Mouse (Mus musculus) hindbrain, embryonic 15.5 days (tissue): ENCODE results near the gene Emilin3. TPM values are rescaled to one million over a fixed set of nuclear protein-coding genes. Genes with fewer than 3 reads are reported as not detected.

Experiments
- ATAC-seq: fragments of 200-750 bp; cut with Nextera tagmentation; 2 replicates; pipeline ENCODE4 v1.8.0; 2017; ENCODE audit warnings: low read depth, moderate number of reproducible peaks, moderate TSS enrichment; ENCODE audit not compliant: low FRiP score
- H3K27ac ChIP-seq: fragments of 300-500 bp; sonication (generic); replicated peaks from 2 replicates; pipeline ENCODE4 v1.5.1; 2015; ENCODE audit warnings: mild to moderate bottlenecking, inconsistent platforms
- H3K27me3 ChIP-seq: fragments of 300-500 bp; sonication (generic); 2 replicates; pipeline ENCODE4 v1.6.1; 2015; ENCODE audit warnings: control low read depth, inconsistent platforms
- H3K36me3 ChIP-seq: fragments of 300-500 bp; sonication (generic); 2 replicates; pipeline ENCODE4 v1.6.1; 2015; ENCODE audit warnings: control low read depth, inconsistent platforms
- H3K4me1 ChIP-seq: fragments of 300-500 bp; sonication (generic); replicated peaks from 2 replicates; pipeline ENCODE4 v1.6.1; 2015; ENCODE audit warnings: control low read depth, inconsistent platforms
- H3K4me2 ChIP-seq: fragments of 300-500 bp; sonication (generic); 2 replicates; pipeline ENCODE4 v1.6.1; 2015; ENCODE audit warnings: moderate library complexity, mild to moderate bottlenecking, inconsistent platforms
- H3K4me3 ChIP-seq: fragments of 300-500 bp; sonication (generic); 2 replicates; pipeline ENCODE4 v1.5.1; 2015; ENCODE audit warnings: mild to moderate bottlenecking, inconsistent platforms
- H3K9ac ChIP-seq: fragments of 300-500 bp; sonication (generic); 2 replicates; pipeline ENCODE4 v1.6.1; 2015; ENCODE audit warnings: inconsistent platforms
- H3K9me3 ChIP-seq: fragments of 300-500 bp; sonication (generic); 2 replicates; pipeline ENCODE4 v1.6.1; 2016; ENCODE audit warnings: control low read depth, inconsistent platforms
- WGBS: fragments of 180-500 bp; shearing (Covaris S2); methylation state at CpG from one replicate; pipeline ENCODE4 v1.1.7; 2015; 5-methylcytosine and 5-hydroxymethylcytosine counted together
- polyA plus RNA-seq: library from polyadenylated mRNA; unstranded; fragments of >200 nt; fragmentation: Nextera tagmentation; extraction: Ambion mirVana; gene quantifications from 2 replicates; pipeline ENCODE4 v1.2.1, GENCODE M21; 2015

Gene Emilin3
- polyA plus RNA-seq, 1 experiment from 2014 or later: 0.66 TPM

- Histone ChIP-seq H3K9ac (no peak overlapping the region), H3K4me2 (no peak overlapping the region), H3K4me1 (no peaks in the 10 kb centered on the region), H3K27ac (no peak overlapping the region), H3K4me3 (no peak overlapping the region), H3K27me3 (no peaks in the 10 kb centered on the region), H3K36me3 (no peaks in the 10 kb centered on the region), H3K9me3 (no peaks in the 10 kb centered on the region)
- 89% methylated on average over 1 of the region's 1 CpGs for WGBS
- no peak for ATAC-seq
These were observed 48.0 kb downstream of the Emilin3 start for GRCm38 (mm10) chr2:160864112-160864511.

DNA sequence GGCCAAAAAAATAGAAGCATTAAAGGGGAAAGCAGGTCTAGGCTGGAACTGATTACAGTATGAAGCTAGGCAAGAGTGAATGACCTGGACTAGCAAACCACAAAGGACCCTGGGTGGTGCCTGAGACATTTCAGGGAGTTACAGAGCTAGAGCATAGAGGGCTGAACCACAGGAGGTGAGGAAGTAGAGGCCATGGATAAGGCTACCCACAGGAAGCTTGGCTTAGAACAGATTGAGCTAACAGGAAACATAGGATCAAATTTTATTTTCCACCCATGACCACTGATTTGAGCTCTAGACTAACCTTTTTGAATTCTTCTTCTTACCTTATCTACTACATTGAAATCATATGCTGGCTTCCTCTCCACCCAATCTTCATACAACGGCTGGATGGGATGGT is 51.8 kb downstream of the Emilin3 start:
- H3K9me3 ChIP-seq: no peaks in the 10 kb centered on the region
- H3K36me3 ChIP-seq: no peaks in the 10 kb centered on the region
- H3K4me1 ChIP-seq: no peaks in the 10 kb centered on the region
- no peak overlapping the region for H3K9ac ChIP-seq
- no peak overlapping the region for H3K4me2 ChIP-seq
- H3K4me3 ChIP-seq: no peak overlapping the region
- ATAC-seq: no peak
- WGBS: 83% methylated on average over 1 of the region's 1 CpGs
- no peaks in the 10 kb centered on the region for H3K27me3 ChIP-seq
- H3K27ac ChIP-seq: no peak overlapping the region

Other genes with a start within 250 kb of the Emilin3 start
- gene Plcg1, start 181.0 kb downstream of the Emilin3 start, polyA plus RNA-seq: 55.1 and 56.5 TPM in 2 replicates
- 20.6 and 22.5 TPM in 2 replicates for gene Zhx3, start 39.3 kb downstream of the Emilin3 start, polyA plus RNA-seq
- gene Lpin3, start 31.7 kb downstream of the Emilin3 start, polyA plus RNA-seq: 0.45 and 0.61 TPM in 2 replicates
- gene Chd6, start 196.7 kb upstream of the Emilin3 start, polyA plus RNA-seq: 33.9 and 35.2 TPM in 2 replicates